Mouse (Mus musculus) cerebellum, adult 9-10 months (tissue): ENCODE results near the gene Btbd35f9.
"Not testable (repeated sequence)": the region's sequence is repeated elsewhere in the genome, so short reads cannot be mapped to it uniquely, and the experiment has no call there.

ENCODE experiments used
- DNase-seq: peaks from one replicate; pipeline ENCODE4 v3.0.0; 2022

Btbd35f9 gene

GRCm38 (mm10) chrX:34161399-34161798 lies at the start of gene Btbd35f9:
Gene Btbd35f9 (minus strand): TSS chrX:34161499.
- DNase-seq, result not testable (repeated sequence)
